Comparison of ENCODE assay signal across 8 mouse cellular contexts in the genomic region with DNA sequence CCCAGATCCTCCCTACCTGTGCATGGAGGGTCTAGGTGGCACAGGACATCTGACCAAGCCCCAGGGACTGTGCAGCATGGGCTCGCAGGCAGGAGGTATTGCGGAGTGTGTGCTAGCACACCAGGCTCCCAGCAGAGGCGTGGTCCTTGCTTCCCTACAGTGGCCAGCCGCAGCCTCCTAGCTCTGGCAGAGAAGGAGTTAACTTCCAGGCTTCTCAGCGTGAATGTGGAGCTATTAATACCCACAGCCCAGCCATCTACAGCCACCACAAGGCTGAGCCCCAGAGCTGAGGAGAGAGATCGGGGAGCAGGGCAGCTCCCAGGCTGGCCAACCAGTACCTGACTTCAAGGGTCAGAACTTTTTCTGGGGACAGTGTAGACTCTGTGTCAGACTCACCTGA. TPM values are rescaled to one million over a fixed set of nuclear protein-coding genes. Genes with fewer than 3 reads are reported as not detected.
DNase-seq lines count a peak whose midpoint lies in the region; ATAC-seq and TF ChIP-seq lines count a peak whose summit lies in the region.

No protein-coding gene starts in this region.

- H3K4me2 ChIP-seq in heart, embryonic 12.5 days = peak overlapping the region; percentile 68

- peaks cover 34% of the 10 kb centered on the region for H3K4me1 ChIP-seq in heart, embryonic 12.5 days (replicated peaks)
- no peaks in the 10 kb centered on the region for H3K4me1 ChIP-seq in kidney, adult 2 months (ENCODE audit: control insufficient read depth, insufficient read depth, low read length)

- DNase-seq in frontal cortex, adult 2 months (ENCODE audit: extremely low spot score in 1 of 2, low spot score in 1 of 2) = no peak
- DNase-seq in embryo, embryonic 10.5 days (ENCODE audit: low spot score) = peak; percentile 36
- no peak for DNase-seq in spleen, adult 12 weeks (ENCODE audit: low spot score)
- no peak for DNase-seq in left cerebral cortex, adult 8-10 months (ENCODE audit: low spot score in 2 of 2)
- DNase-seq in kidney, adult 2 months = no peak

- H3K4me3 ChIP-seq in heart, embryonic 12.5 days = peak overlapping the region; percentile 44
- no peak overlapping the region for H3K4me3 ChIP-seq in kidney, adult 2 months (ENCODE audit: insufficient read depth, low read depth, low read length)

- H3K9ac ChIP-seq in heart, embryonic 12.5 days = peak overlapping the region; percentile 67

- H3K27ac ChIP-seq in heart, embryonic 12.5 days (ENCODE audit: poor library complexity, severe bottlenecking) = peak overlapping the region; percentile 69
- no peak overlapping the region for H3K27ac ChIP-seq in kidney, adult 2 months (ENCODE audit: insufficient read depth, low read depth, low read length)

- 0 out of 2 replicates have a peak, but pooled peaks have one; percentile 27 for ATAC-seq in frontal cortex, adult (ENCODE audit: low TSS enrichment)
- ATAC-seq in heart, embryonic 12.5 days (ENCODE audit: insufficient number of reproducible peaks, low FRiP score) = peak; percentile 56; the same call in 1 of the 2 replicates
- ATAC-seq in megakaryocyte progenitor cell, adult 5-6 weeks (replicated peaks; ENCODE audit: poor library complexity) = peak; percentile 11; the same call in 1 of the 2 replicates

- TF ChIP-seq CTCF in kidney, adult 2 months (conservative IDR thresholded peaks at IDR 0.05; ENCODE audit: insufficient read depth, insufficient read length, low read depth, low read length) = no peak

- peaks cover 8% of the 10 kb centered on the region; the same call in 1 of the 2 replicates for H3K27me3 ChIP-seq in heart, embryonic 12.5 days (replicated peaks)
- H3K27me3 ChIP-seq in kidney, adult 2 months (replicated peaks; ENCODE audit: control insufficient read depth, insufficient read depth, low read length) = no peaks in the 10 kb centered on the region

- no peak for TF ChIP-seq POLR2A in kidney, adult 2 months (IDR thresholded peaks at IDR 0.05; ENCODE audit: low read depth, low read length)

- WGBS in heart, embryonic 12.5 days = 2% methylated on average over 6 of the region's 6 CpGs
- WGBS in kidney, adult 2 months = 15% methylated on average over 6 of the region's 6 CpGs

- H3K36me3 ChIP-seq in heart, embryonic 12.5 days = no peaks in the 10 kb centered on the region
- no peaks in the 10 kb centered on the region for H3K36me3 ChIP-seq in kidney, adult 2 months (ENCODE audit: control insufficient read depth, insufficient read depth, low read length)

- no peaks in the 10 kb centered on the region for H3K9me3 ChIP-seq in heart, embryonic 12.5 days (replicated peaks)

RNA-seq across cellular contexts. Expression of a gene that starts 24.3 kb away (rescaled TPM):
- polyA plus RNA-seq in frontal cortex, adult 2 months (2012; rRNA removed) = 54.4 and 56.0 TPM in 2 replicates
- 24.0 and 24.5 TPM in 2 replicates for polyA plus RNA-seq in heart, embryonic 12.5 days (2016; fragmentation: Nextera tagmentation; extraction: Ambion mirVana)
- total RNA-seq in megakaryocyte progenitor cell, adult 5-6 weeks (2015) = 0.95 and 1.7 TPM in 2 replicates
- total RNA-seq in megakaryocyte progenitor cell, adult 5-6 weeks (2017) = 1.5 and 2.0 TPM in 2 replicates
- 10 to 100 TPM; 50.0 to 62.1 (median 56.5) TPM for total RNA-seq in left cerebral cortex, adult 8-10 months (2022)
- polyA plus RNA-seq in kidney, adult 2 months (2012; rRNA removed) = 29.2 and 31.5 TPM in 2 replicates

RNA-seq across cellular contexts. Expression of a gene that starts 47.8 kb away (rescaled TPM):
- polyA plus RNA-seq in frontal cortex, adult 2 months (2012; rRNA removed) = 174 and 191 TPM in 2 replicates
- polyA plus RNA-seq in heart, embryonic 12.5 days (2016; fragmentation: Nextera tagmentation; extraction: Ambion mirVana) = 44.7 and 48.1 TPM in 2 replicates
- 124 and 125 TPM in 2 replicates for total RNA-seq in megakaryocyte progenitor cell, adult 5-6 weeks (2015)
- 38.4 and 51.4 TPM in 2 replicates for total RNA-seq in megakaryocyte progenitor cell, adult 5-6 weeks (2017)
- 100 to 1,000 TPM in 1 of 4 experiments, 10 to 100 TPM in 3; 88.8 to 104 (median 97.5) TPM for total RNA-seq in left cerebral cortex, adult 8-10 months (2022)
- 119 and 122 TPM in 2 replicates for polyA plus RNA-seq in kidney, adult 2 months (2012; rRNA removed)
